14 mouse cellular contexts compared by ENCODE assay signal in genomic region chr5:66497479-66498087, GRCm38 (mm10).
DNase-seq lines count a peak whose midpoint lies in the region; ATAC-seq and TF ChIP-seq lines count a peak whose summit lies in the region.
"Had no signal": no experiment of that assay in that cellular context is flagged by ENCODE, and none has a peak within 500 bp of the region (broad histone marks: within the 10 kb centered on the region; RNA-seq: fewer than 3 reads in every experiment).

No protein-coding gene starts in this region.

- no peaks in the 10 kb centered on the region for H3K9me3 ChIP-seq in liver, embryonic 15.5 days (replicated peaks)
- H3K9me3 ChIP-seq in liver, embryonic 12.5 days (replicated peaks): no peaks in the 10 kb centered on the region
- H3K9me3 ChIP-seq in embryonic facial prominence, embryonic 10.5 days: no peaks in the 10 kb centered on the region
- peaks cover 4% of the 10 kb centered on the region; the same call in 1 of the 2 replicates for H3K9me3 ChIP-seq in liver, postnatal 0 days (ENCODE audit: low read length)

- no peak overlapping the region for H3K4me2 ChIP-seq in liver, embryonic 15.5 days
- no peak overlapping the region for H3K4me2 ChIP-seq in liver, embryonic 12.5 days
- H3K4me2 ChIP-seq in liver, postnatal 0 days (ENCODE audit: low read depth, low read length): peak overlapping the region; percentile 46

- H3K9ac ChIP-seq in liver, embryonic 15.5 days: no peak overlapping the region
- no peak overlapping the region for H3K9ac ChIP-seq in liver, embryonic 12.5 days
- no peak overlapping the region for H3K9ac ChIP-seq in liver, postnatal 0 days (replicated peaks)

- WGBS in liver, embryonic 15.5 days (ENCODE audit: insufficient replicate concordance): 52% methylated on average over 14 of the region's 14 CpGs
- WGBS in liver, embryonic 12.5 days (ENCODE audit: insufficient replicate concordance): 56% methylated on average over 14 of the region's 14 CpGs
- WGBS in embryonic facial prominence, embryonic 10.5 days: 64% methylated on average over 14 of the region's 14 CpGs
- whole genome bisulfite sequencing in liver, postnatal 0 days (ENCODE audit: insufficient replicate concordance): 46% methylated on average over 14 of the region's 14 CpGs

- no peaks in the 10 kb centered on the region for H3K27me3 ChIP-seq in liver, embryonic 15.5 days
- no peaks in the 10 kb centered on the region for H3K27me3 ChIP-seq in liver, embryonic 12.5 days (replicated peaks)
- no peaks in the 10 kb centered on the region for H3K27me3 ChIP-seq in embryonic facial prominence, embryonic 10.5 days (replicated peaks; ENCODE audit: low read depth, poor library complexity, severe bottlenecking)
- H3K27me3 ChIP-seq in liver, postnatal 0 days (ENCODE audit: insufficient read depth, low read length): no peaks in the 10 kb centered on the region

- H3K36me3 ChIP-seq in liver, embryonic 15.5 days (replicated peaks): no peaks in the 10 kb centered on the region
- H3K36me3 ChIP-seq in liver, embryonic 12.5 days: no peaks in the 10 kb centered on the region
- no peaks in the 10 kb centered on the region for H3K36me3 ChIP-seq in embryonic facial prominence, embryonic 10.5 days (replicated peaks)
- H3K36me3 ChIP-seq in liver, postnatal 0 days (replicated peaks; ENCODE audit: insufficient read depth, low read length): no peaks in the 10 kb centered on the region; the same call in 1 of the 2 replicates
- H3K36me3 ChIP-seq: G1E had no signal

- peaks cover 17% of the 10 kb centered on the region; the same call in 1 of the 2 replicates for H3K4me1 ChIP-seq in liver, embryonic 15.5 days (replicated peaks)
- peaks cover 15% of the 10 kb centered on the region; the same call in 1 of the 2 replicates for H3K4me1 ChIP-seq in liver, embryonic 12.5 days
- H3K4me1 ChIP-seq in embryonic facial prominence, embryonic 10.5 days: peaks cover 40% of the 10 kb centered on the region
- no peaks in the 10 kb centered on the region; the same call in 1 of the 2 replicates for H3K4me1 ChIP-seq in liver, postnatal 0 days (ENCODE audit: insufficient read depth)

- no peak for TF ChIP-seq CTCF in liver, postnatal 0 days (IDR thresholded peaks at IDR 0.05; ENCODE audit: low read depth)

- H3K4me3 ChIP-seq in liver, embryonic 15.5 days (replicated peaks): no peak overlapping the region
- no peak overlapping the region for H3K4me3 ChIP-seq in liver, embryonic 12.5 days
- H3K4me3 ChIP-seq in embryonic facial prominence, embryonic 10.5 days: no peak overlapping the region
- H3K4me3 ChIP-seq in liver, postnatal 0 days (ENCODE audit: low read depth, low read length): no peak overlapping the region

- TF ChIP-seq EP300 in liver, postnatal 0 days (IDR thresholded peaks at IDR 0.05; ENCODE audit: low read depth): no peak

- 0 out of 2 replicates have a peak overlapping the region, but pooled peaks have one; percentile 19 for H3K27ac ChIP-seq in liver, embryonic 15.5 days (replicated peaks)
- H3K27ac ChIP-seq in liver, embryonic 12.5 days: no peak overlapping the region
- peak overlapping the region; percentile 66 for H3K27ac ChIP-seq in embryonic facial prominence, embryonic 10.5 days (replicated peaks)
- no peak overlapping the region for H3K27ac ChIP-seq in liver, postnatal 0 days (ENCODE audit: low read depth)
- H3K27ac ChIP-seq: macrophage had no signal

- no peak for ATAC-seq in liver, embryonic 15.5 days (ENCODE audit: insufficient read depth)
- ATAC-seq in liver, embryonic 12.5 days: no peak
- peak; percentile 36; the same call in 1 of the 2 replicates for ATAC-seq in liver, postnatal 0 days

- no peak for DNase-seq in embryonic facial prominence, embryonic 10.5 days (ENCODE audit: low spot score)
- DNase-seq in kidney, adult 9 months: peak; percentile 90
- peak; percentile 16 for DNase-seq in liver, postnatal 0 days
- DNase-seq in thymus, postnatal 10 days (ENCODE audit: low spot score in 2 of 2): no peak
- DNase-seq in gastrocnemius, postnatal 36 days: no peak
- no peak for DNase-seq in adrenal gland, adult 18-20 months (ENCODE audit: low spot score in 2 of 2)
- DNase-seq: adrenal gland, adult 2 months; cerebellum, adult 18-20 months; heart, postnatal 10 days; thymus, postnatal 36 days had no signal

- intact Hi-C loops in gastrocnemius, postnatal 36 days (cut with DNase I): no loop called here

Comparison
In these comparisons a context has a peak if more than half of its experiments do, and no peak if none do; other contexts are left out.
1. H3K27ac ChIP-seq: peak in liver, embryonic 15.5 days (single experiment) and embryonic facial prominence, embryonic 10.5 days (single experiment); none in liver, embryonic 12.5 days (single experiment) and liver, postnatal 0 days (single experiment).
2. DNase-seq: peak in kidney, adult 9 months (single experiment) and liver, postnatal 0 days (single experiment); none in embryonic facial prominence, embryonic 10.5 days (single experiment), thymus, postnatal 10 days (0 of 2), gastrocnemius, postnatal 36 days (0 of 2) and adrenal gland, adult 18-20 months (0 of 2).